Mouse (Mus musculus) cerebellum, adult 9-10 months (tissue): ENCODE data around the gene Megf11.
"Not testable (repeated sequence)": the region's sequence is repeated elsewhere in the genome, so short reads cannot be mapped to it uniquely, and the experiment has no call there.

Experiments used
- DNase-seq: peaks from one replicate; pipeline ENCODE4 v3.0.0; 2022

Gene Megf11

GRCm38 (mm10) chr9:64703420-64703965, 318.1 kb downstream of the Megf11 start:
- DNase-seq = no peak

DNA sequence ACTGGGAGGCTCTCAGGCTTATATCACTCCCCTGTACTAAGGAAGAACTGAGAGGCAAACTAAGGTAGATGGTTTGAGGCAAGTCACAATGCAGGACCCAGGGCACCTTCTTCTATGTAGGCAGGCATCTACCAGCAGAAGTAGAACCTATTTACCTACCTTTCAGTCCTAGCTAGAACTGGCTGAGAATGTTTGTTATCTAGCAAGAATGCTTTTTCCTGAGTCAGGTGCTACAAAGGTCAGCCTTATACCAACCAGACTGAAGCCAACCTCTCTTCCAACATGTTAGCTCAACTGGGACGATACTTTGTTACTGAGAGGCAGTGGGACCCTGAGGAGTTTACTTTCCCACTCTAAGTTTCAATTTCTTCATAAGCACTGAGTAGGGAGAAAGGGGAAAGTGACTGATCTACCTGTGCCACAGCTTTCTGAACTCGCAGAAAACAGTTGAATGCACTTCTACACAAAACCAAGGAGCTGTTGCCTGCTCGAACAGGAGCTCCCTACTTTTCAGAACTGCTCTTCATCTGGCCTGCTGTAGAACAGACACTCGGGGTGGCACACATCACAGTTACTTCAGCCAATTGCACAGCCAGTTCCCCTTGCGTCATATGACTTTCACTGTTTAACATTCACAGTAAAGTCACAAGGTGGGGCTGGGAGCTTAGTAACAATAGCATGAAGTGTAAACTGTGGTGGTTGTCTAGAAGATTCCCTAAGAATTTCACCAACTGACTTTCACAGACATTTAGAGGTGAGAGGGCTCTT, 318.8 kb downstream of the Megf11 start:
- DNase-seq = no peak

GRCm38 (mm10) chr9:64710291-64710690, 324.9 kb downstream of the Megf11 start:
- not testable (repeated sequence) for DNase-seq

DNA sequence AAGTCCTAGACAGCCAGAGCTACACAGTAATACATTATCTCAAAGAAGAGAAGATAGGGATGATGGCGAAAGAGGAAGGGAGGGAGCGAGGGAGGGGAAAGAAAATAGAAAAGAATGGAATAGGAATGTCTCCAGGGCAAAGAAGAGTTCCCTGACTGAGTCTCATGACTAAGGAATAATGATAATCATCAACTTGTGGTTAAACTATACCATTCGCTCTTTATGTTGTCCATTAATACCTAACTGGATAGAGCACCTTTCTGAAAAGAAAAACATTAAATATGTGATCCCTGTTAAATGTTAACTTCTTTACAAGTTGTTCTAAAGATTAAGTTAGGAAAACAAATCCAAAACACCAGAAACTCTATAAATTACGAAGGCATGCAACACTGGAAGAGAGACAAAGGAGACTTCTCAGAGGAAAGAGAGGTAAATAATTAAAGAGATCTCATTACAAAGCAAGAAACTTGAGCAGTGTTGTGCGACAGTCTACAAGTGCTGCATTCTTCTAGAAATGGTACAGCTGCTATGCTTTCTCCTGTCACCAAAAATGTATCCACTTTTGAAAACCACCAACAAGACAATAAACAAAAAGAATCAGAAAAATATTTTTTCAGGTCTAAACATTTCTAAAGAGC, 334.2 kb downstream of the Megf11 start:
- no peak for DNase-seq

- no peak for DNase-seq
Observed at GRCm38 (mm10) chr9:64726454-64726853, 341.0 kb downstream of the Megf11 start.

DNA sequence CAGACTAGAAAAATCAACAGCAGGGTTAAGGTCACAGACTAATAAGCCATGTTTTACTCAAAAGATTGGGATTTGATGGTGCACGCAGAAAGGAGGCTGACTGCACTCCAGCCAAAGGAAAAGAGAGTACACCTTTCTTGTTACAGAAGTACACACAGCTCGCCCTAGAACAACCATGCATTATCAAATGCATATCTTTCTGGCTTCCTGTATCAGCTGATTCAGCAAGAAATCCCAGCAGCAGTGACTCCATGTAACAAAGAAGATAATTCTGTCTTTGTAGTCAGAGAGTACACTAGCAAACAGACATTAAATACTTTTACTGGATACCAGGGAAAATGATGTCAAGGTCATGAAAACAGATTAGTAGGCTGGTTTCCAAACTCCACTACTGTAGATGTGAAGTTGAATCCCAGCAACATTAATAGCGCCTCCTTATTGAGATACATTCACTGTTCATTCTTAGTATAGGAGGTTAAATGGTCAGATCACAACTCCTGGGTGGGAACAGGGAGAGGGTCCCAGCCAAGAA, 345.7 kb downstream of the Megf11 start:
- no peak for DNase-seq

DNA sequence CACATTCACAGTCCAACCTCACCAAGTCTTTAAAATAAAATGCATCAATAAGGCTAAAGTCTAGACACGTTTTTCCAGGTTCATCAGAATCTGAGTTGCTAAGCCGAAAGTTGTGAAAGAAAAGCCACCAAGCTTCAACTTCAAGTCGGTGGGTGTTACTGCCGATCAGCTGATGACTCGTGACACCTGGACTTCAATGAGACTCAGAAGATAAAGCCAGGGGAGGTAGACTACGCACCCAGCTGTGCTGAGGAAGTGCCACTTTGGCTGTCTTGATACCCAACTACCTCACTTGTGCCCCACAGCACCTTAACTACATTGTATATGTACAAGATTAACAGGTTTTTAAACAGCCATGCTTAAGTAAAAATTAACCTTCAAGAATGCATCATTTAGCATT, 348.7 kb downstream of the Megf11 start:
- no peak for DNase-seq

DNA sequence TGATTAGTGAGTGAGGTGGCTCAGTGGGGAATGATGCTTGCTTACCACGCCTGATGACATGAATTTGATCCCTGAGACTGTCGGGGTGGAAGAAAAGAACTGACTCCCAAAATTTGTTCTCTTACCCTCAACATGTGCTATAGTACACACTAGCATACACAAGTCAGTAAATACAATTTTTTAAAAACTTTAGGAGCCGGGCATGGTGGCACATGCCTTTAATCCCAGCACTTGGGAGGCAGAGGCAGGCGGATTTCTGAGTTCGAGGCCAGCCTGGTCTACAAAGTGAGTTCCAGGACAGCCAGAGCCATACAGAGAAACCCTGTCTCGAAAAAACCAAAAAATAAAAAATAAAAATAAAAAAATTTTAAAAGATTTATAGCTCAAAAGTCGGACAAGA, 349.6 kb downstream of the Megf11 start:
- not testable (repeated sequence) for DNase-seq

DNA sequence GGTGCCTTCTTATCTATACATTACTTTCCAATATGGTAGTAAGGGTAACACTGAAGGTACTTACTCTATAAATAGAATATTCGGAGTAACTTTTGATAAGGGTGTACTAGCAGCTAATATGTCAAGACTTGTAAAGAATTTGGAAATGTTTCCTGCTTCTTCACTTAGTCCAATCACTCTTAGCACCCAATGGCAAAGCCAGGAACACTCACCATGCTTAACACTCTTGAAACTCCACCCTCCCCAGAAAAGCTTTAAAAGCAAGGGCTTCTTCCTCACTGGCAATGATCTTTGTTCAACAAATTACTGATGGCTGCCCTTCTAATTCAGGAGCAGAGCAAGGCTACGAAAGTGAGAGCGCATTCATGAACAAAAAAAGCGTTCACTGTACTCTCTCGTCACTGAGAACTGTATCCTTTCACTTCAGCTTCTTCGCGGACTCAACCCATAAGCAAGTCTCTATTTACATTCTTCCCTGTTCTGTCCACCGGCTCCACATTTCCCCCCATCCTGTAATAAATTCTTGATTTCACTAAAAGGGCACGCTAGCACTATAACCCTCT, 350.7 kb downstream of the Megf11 start:
- DNase-seq = no peak

- peak; percentile 55 for DNase-seq
Observed at GRCm38 (mm10) chr9:64736639-64737405, 351.4 kb downstream of the Megf11 start.

DNA sequence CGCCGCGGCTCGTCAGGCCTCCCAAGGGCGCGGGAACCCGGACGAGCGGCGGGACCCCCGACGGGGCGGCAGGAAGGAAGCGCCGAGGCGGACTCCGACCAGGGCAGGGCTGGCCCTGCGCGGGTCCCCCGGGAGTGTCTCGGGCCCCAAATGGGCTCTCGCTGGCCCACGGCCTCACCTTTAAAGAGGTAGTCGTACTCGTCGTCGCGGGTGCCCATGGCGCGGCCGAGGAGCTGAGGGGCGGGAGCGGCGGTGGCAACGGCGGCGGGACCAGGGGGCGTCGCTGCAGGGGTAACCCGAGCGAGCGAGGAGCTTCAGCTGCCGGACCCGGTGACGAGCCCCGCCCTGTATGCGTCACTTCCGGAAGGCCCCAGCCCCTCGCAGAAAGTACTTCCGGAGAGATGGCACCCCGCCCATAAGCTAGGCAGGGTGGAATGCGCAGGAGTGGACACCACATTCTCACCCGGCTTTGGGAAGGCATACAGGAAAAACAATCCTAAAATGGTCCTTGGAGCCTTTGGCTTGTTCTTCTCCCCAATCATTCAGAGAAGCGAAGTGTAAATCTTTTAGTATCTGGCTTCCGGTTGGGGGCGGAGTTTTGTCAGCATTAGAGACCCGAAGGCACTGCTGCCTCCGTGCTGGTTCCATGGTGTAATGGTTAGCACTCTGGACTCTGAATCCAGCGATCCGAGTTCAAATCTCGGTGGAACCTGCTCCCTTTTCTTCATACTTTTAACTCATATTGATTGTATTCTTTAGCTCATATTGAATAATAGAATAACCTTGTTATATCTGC, 352.2 kb downstream of the Megf11 start, which contains the start of gene Rab11a:
Rab11a (minus strand) TSS at position 353 of the 796 bp plus-strand sequence.
- peak; percentile 96 for DNase-seq

DNA sequence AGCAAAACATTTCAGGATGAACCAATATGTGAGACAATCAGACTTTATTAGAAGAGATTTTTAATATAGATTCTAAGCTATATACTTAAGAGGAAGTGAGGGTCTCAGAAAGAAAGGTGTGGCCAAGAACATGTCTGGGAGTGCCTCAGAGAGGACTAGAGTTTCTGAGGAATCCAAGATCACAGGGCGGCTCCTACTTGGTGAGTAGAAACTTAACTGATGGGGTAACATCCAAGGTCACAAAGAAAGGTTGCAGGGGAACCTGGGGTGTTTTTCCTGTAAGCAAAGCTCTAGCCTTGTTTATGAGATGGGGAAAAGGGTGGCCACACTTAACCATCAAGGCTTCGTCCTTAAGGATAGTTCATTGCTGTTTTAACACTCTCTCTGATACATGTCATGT, 353.6 kb downstream of the Megf11 start:
- DNase-seq = no peak

GRCm38 (mm10) chr9:64742453-64742852, 357.0 kb downstream of the Megf11 start:
- no peak for DNase-seq

- DNase-seq = no peak
Observed at GRCm38 (mm10) chr9:64747735-64748134, 362.3 kb downstream of the Megf11 start.

- DNase-seq = no peak
Observed at GRCm38 (mm10) chr9:64749314-64749713, 363.9 kb downstream of the Megf11 start.

DNA sequence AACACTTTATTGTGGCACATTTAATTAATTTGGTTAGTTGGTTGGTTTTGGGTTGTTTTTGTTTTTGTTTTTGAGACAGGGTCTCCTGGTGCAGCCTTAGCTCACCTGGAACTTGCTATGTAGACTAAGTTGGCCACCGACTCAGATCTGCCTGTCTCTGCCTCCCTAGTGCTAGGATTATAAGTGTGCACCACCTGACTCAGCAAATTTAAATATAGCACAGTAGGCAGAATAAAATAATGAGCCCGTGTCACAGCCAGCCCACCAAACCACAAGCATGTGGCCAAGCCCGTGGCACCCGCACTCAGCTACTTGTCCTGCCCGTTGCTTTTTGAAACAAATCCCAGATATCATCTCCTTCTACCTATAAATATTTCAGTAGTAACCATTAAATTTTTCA, 367.1 kb downstream of the Megf11 start:
- DNase-seq = no peak

DNA sequence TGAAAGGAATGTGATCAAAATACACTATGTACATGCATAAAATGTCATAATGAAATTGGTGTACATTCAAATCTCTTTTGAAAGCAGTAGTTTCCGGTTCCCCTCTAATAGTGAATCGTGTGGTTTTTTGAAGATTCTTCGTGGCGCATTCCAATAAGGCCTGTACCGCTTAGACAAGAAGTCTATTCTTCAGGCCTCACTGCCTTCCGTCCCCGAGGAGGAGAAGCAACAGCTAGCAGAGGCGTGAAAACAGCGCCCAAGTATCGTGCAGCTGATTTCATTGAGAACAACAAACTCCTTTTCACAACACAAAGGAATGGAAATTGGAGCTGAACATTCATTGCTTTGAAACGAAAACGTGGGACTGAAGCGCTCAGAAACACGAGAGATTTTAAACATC, 372.6 kb downstream of the Megf11 start:
- no peak for DNase-seq
